Mouse (Mus musculus) c-Kit-positive CD71-positive TER-119-negative erythroid progenitor cells, embryonic 14.5 days (primary cell): ENCODE results near the gene 1190007I07Rik.
"Not testable (repeated sequence)": the region's sequence is repeated elsewhere in the genome, so short reads cannot be mapped to it uniquely, and the experiment has no call there.

Experiments
- DNase-seq: peaks from one replicate; pipeline ENCODE4 v3.0.0-alpha.2; 2013; ENCODE audit warnings: low read depth

The 1190007I07Rik gene

DNA sequence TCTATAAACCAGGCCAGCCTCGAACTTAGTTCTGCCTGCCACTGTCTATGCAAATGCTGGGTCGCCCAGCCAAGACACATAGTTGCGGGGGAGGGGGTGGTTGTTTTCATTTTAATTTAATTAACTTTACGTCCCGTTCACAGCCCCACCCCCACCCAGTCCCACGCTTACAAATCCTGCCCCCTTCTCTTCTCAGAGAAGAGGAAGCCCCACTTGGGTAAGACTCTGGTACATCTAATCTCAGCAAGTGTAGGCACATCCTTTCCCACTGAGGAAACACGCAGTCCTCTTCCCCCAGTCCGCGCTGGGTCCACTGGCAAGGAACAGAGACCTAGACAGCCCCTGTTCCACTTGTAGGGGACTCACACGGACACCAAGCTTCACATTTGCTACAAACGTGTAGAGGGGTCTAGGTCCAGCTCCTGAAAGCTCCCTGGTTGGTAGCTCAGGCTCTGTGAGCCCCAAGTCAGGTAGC is 6.1 kb upstream of the 1190007I07Rik start:
- DNase-seq = no peak

- not testable (repeated sequence) for DNase-seq
Observed at GRCm38 (mm10) chr10:82623553-82623932, 515 bp upstream of the 1190007I07Rik start.

DNA sequence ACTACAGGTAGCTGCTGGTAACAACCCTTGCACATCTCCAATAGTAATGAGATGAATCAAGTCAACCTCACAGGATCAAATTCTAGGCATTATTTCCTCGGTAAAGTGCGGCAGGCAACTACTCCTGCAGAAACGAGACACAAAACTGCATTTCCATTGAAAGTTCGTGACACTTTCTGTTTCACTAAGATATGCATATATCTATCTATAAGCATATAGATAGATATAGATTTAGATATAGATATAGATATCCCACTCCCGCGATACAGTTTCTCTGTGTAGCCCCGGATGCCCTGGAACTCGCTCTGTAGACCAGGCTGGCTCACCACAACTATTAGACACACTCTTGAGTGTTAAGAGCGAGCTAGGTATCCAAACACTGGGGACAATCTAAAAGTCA is 793 bp downstream of the 1190007I07Rik start:
- DNase-seq = no peak

DNA sequence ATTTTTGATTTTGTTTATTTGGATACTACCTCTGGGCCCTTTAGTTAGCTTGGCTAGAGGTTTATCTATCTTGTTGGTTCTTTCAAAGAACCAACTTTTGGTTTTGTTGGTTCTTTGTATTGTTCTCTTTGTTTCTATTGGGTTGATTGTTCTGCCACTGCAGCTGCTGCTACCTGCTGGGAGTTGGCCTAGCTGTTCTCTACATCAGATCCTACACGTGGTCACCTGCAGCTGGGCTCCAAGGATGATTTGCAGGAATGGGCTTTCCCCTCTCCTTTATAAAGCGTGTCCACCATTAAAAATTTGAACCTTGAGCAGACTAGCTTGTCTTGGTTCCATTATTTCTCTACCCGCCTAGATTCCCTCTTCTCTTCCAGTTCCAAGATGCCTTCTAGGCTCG is 28.6 kb downstream of the 1190007I07Rik start:
- not testable (repeated sequence) for DNase-seq

DNA sequence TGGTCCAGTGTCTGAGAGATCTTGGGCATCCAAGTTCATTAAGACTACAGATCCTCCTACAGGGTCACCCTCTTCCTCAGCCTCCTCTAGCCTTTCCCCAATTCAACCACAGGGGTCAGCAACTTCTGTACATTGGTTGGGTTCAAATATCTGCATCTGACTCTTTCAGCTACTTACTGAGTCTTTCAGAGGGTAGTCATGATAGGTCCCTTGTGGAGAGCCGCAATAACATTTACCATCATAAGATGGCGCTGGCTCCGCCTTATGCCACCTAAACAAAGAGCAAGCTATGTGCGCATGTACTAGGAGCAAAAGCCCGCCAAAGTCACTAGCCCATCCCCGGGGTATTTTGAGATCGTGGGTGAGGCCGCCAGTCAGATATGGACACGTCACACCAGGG is 33.4 kb downstream of the 1190007I07Rik start:
- DNase-seq = peak; percentile 1

DNA sequence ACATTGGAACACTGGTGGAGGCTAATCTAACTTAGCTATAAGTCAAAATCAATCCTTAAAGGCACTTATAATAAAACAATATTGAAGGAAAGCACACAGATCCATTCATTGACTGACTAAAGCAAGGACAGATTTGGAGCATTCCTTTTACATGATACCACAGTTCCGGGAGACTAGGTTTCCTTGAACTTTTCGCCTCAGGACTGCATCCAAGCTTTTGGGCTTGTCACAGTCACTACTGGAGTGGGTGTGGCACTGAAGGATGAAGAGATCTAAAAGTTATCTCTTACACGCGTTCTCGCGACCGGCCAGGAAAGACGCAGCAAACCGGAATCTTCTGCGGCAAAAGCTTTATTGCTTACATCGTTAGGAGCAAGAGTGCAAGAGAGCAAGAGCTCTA is 51.9 kb downstream of the 1190007I07Rik start:
- not testable (repeated sequence) for DNase-seq
